Mouse (Mus musculus) liver, embryonic 14.5 days (tissue): ENCODE measurements around the gene Spata32.

Source experiments
- CTCF ChIP-seq: IDR thresholded peaks from 2 replicates; pipeline ENCODE4 v1.5.1; 2016; ENCODE audit warnings: antibody characterized with exemption, low read depth, control low read depth
- EP300 ChIP-seq: IDR thresholded peaks from 2 replicates; pipeline ENCODE4 v1.6.1; 2016; ENCODE audit warnings: antibody characterized with exemption, low read depth

GRCm38 (mm10) chr11:103206203-103206602 lies 12.0 kb downstream of the Spata32 start:
- no peak for TF ChIP-seq CTCF
- no peak for TF ChIP-seq EP300
